Mouse (Mus musculus) CD4-positive, CD25-positive, alpha-beta regulatory T cell, adult 2 months (primary cell): ENCODE results near the gene Slc26a11.
A peak's percentile ranks its signal among the peaks of the same experiment; 100 is the strongest.
"Not testable (repeated sequence)": the region's sequence is repeated elsewhere in the genome, so short reads cannot be mapped to it uniquely, and the experiment has no call there.

Source experiments
- DNase-seq: peaks from one replicate; pipeline ENCODE4 v3.0.0-alpha.2; 2012; ENCODE audit warnings: low read depth, low spot score

Slc26a11 gene

GRCm38 (mm10) chr11:119359089-119359488 lies 3.7 kb downstream of the Slc26a11 start:
- DNase-seq: no peak

GRCm38 (mm10) chr11:119362769-119363533 lies 7.6 kb downstream of the Slc26a11 start:
- DNase-seq: no peak

- peak; percentile 88 for DNase-seq
Measured at GRCm38 (mm10) chr11:119363534-119364145, 8.3 kb downstream of the Slc26a11 start.

- DNase-seq: no peak
Measured at GRCm38 (mm10) chr11:119375425-119375824, 20.1 kb downstream of the Slc26a11 start.

- no peak for DNase-seq
Measured at GRCm38 (mm10) chr11:119377326-119377725, 22.0 kb downstream of the Slc26a11 start.

GRCm38 (mm10) chr11:119378551-119378950 lies 23.2 kb downstream of the Slc26a11 start:
- DNase-seq: no peak

- DNase-seq: no peak
Measured at GRCm38 (mm10) chr11:119381631-119382337, 26.4 kb downstream of the Slc26a11 start.

GRCm38 (mm10) chr11:119382338-119382850 lies 27.0 kb downstream of the Slc26a11 start:
- no peak for DNase-seq

GRCm38 (mm10) chr11:119384904-119385303 lies 29.5 kb downstream of the Slc26a11 start:
- DNase-seq: peak; percentile 69

GRCm38 (mm10) chr11:119386306-119386705 lies 30.9 kb downstream of the Slc26a11 start:
- peak; percentile 44 for DNase-seq

GRCm38 (mm10) chr11:119387273-119387672 lies 31.9 kb downstream of the Slc26a11 start:
- not testable (repeated sequence) for DNase-seq

- DNase-seq: peak; percentile 52
Measured at GRCm38 (mm10) chr11:119389851-119390270, 34.5 kb downstream of the Slc26a11 start.

GRCm38 (mm10) chr11:119390271-119391231 lies 35.2 kb downstream of the Slc26a11 start:
- DNase-seq: peak; percentile 69

GRCm38 (mm10) chr11:119391386-119392000 lies 36.1 kb downstream of the Slc26a11 start:
- DNase-seq: peak; percentile 33

GRCm38 (mm10) chr11:119392001-119392614 lies 36.8 kb downstream of the Slc26a11 start:
- DNase-seq: peak; percentile 84

- peak; percentile 84 for DNase-seq
Measured at GRCm38 (mm10) chr11:119392800-119393482, 37.6 kb downstream of the Slc26a11 start, which contains the start of gene Rnf213. Gene Rnf213 (plus strand): TSS chr11:119393100.

- DNase-seq: no peak
Measured at GRCm38 (mm10) chr11:119393483-119393804, 38.1 kb downstream of the Slc26a11 start.

GRCm38 (mm10) chr11:119394210-119394609 lies 38.9 kb downstream of the Slc26a11 start:
- no peak for DNase-seq

- no peak for DNase-seq
Measured at GRCm38 (mm10) chr11:119395394-119395793, 40.0 kb downstream of the Slc26a11 start.

GRCm38 (mm10) chr11:119395931-119396330 lies 40.6 kb downstream of the Slc26a11 start:
- no peak for DNase-seq
